Mouse (Mus musculus) lung, adult 2 months (tissue): ENCODE data around the gene Rgs7bp.
"Not testable (repeated sequence)": the region's sequence is repeated elsewhere in the genome, so short reads cannot be mapped to it uniquely, and the experiment has no call there.

Experiments
- CTCF ChIP-seq: fragments of 200-500 bp; IDR thresholded peaks from 2 replicates; pipeline ENCODE4 v1.5.1; 2011; ENCODE audit warnings: mild to moderate bottlenecking, low read length, control low read depth; ENCODE audit not compliant: insufficient read depth
- POLR2A ChIP-seq: fragments of 200-500 bp; IDR thresholded peaks from 2 replicates; pipeline ENCODE4 v1.6.1; 2011; ENCODE audit warnings: low read depth, mild to moderate bottlenecking, control low read depth, low read length, borderline replicate concordance; ENCODE audit errors: extremely low read depth

DNA sequence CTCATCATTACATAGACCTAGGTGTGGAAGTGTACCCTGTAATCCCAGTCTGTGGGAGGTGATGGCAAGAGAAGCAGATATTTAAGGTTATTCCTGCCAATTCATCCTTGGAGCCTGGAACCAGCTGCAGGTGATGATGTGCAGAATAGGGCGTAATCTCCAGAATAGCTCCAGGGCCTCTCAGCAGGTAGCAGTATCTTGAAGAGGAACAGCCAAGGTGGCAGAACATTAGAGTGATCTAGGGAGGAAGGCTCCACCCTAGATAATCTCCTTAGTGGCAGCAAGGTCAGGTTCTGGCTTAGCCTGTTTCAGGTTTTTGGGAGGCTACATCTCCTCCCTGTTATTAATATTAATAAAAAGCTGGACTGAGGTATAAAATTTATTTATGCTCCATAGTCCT lies 143.7 kb downstream of the Rgs7bp start:
- TF ChIP-seq CTCF, POLR2A: not testable (repeated sequence)
